Mouse (Mus musculus) midbrain, embryonic 10.5 days (tissue): Measurements from ENCODE around the gene Tradd. TPM values are rescaled to one million over a fixed set of nuclear protein-coding genes. Genes with fewer than 3 reads are reported as not detected.
"Not testable (repeated sequence)": the region's sequence is repeated elsewhere in the genome, so short reads cannot be mapped to it uniquely, and the experiment has no call there.

ENCODE experiments used
- DNase-seq: peaks from one replicate; pipeline ENCODE4 v3.0.0-alpha.2; 2017; ENCODE audit warnings: low spot score
- H3K27ac ChIP-seq: fragments of 300-500 bp; sonication (generic); replicated peaks from 2 replicates; pipeline ENCODE4 v1.5.1; 2016; ENCODE audit warnings: mild to moderate bottlenecking
- H3K27me3 ChIP-seq: fragments of 300-500 bp; sonication (generic); 2 replicates; pipeline ENCODE4 v1.6.1; 2016; ENCODE audit warnings: low read depth, mild to moderate bottlenecking; ENCODE audit not compliant: poor library complexity, severe bottlenecking
- H3K36me3 ChIP-seq: fragments of 300-500 bp; sonication (generic); 2 replicates; pipeline ENCODE4 v1.6.1; 2016; ENCODE audit warnings: mild to moderate bottlenecking, moderate library complexity
- H3K4me1 ChIP-seq: fragments of 300-500 bp; sonication (generic); 2 replicates; pipeline ENCODE4 v1.6.1; 2016
- H3K4me3 ChIP-seq: fragments of 300-500 bp; sonication (generic); 2 replicates; pipeline ENCODE4 v1.5.1; 2016; ENCODE audit warnings: mild to moderate bottlenecking, moderate library complexity
- H3K9me3 ChIP-seq: fragments of 300-500 bp; sonication (generic); replicated peaks from 2 replicates; pipeline ENCODE4 v1.6.1; 2016; ENCODE audit warnings: mild to moderate bottlenecking
- WGBS: fragments of 180-500 bp; shearing (Covaris S2); methylation state at CpG from one replicate; pipeline ENCODE4 v1.1.7; 2016; 5-methylcytosine and 5-hydroxymethylcytosine counted together
- polyA plus RNA-seq: library from polyadenylated mRNA; unstranded; fragments of >200 nt; fragmentation: Nextera tagmentation; extraction: Ambion mirVana; gene quantifications from 2 replicates; pipeline ENCODE4 v1.2.1, GENCODE M21; 2016

Gene Tradd
- polyA plus RNA-seq, 1 experiment from 2014 or later: 14.6 TPM

DNA sequence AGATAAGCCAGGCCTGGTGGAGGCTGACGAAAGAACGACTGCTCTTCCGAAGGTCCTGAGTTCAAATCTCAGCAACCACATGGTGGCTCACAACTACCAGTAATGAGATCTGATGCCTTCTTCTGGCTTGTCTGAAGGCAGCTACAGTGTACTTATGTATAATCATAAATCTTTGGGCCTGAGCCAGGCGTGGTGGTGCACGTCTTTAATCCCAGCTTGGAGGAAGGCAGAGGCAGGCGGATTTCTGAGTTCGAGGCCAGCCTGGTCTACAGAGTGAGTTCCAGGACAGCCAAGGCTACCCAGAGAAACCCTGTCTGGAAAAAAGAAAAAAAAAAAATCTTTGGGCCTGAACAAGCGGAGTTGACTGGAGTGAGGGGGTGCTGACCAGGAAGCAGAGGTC, 27.0 kb upstream of the Tradd start:
- not testable (repeated sequence) for DNase-seq, H3K27ac ChIP-seq, H3K36me3 ChIP-seq, H3K9me3 ChIP-seq
- Histone ChIP-seq H3K4me3 (peak overlapping the region; percentile 63; the same call in 1 of the 2 replicates), H3K27me3 (peaks cover 34% of the 10 kb centered on the region), H3K4me1 (peaks cover 39% of the 10 kb centered on the region)
- WGBS: 91% methylated on average over 8 of the region's 8 CpGs

DNA sequence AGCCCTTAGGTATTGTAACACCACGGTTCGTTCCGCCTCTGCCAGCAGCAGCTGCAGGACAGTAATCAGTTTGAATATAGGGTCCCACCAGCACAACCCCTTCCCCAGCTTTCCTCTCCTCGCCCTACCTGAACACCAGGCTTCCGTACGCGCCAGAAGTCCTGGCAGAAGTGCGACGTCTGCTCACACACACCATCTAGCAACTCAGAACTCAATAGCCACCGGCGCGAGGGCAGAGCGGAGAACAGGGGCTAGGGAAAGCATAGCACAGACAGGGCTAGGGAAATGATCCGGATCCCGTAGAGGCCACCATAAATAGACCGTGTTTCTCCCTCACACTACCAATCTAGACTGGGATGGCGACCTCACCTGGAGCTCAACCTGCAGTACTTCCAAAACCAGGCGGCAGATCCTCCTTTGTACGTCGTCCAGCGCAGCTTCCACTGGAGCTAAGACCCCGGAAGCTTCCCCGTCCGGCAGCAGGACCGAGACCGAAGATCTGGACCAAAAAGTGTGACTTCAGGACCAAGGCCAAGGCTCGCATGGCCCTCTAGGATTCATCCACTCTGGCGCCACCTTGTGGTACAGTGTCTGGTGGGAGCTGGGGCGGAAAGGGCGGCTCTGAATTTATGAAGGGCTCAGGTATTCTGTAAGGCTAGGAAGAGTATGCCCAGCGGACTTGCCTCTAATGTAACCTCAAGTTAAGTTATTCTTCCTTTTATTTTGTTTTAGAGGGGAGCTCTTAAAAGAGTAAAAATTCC, 26.3 kb upstream of the Tradd start:
- peaks cover 42% of the 10 kb centered on the region for H3K4me1 ChIP-seq
- H3K27me3 ChIP-seq: peaks cover 34% of the 10 kb centered on the region
- 5% methylated on average over 31 of the region's 31 CpGs for WGBS
- H3K9me3 ChIP-seq: no peaks in the 10 kb centered on the region
- 0 out of 2 replicates have a peak overlapping the region, but pooled peaks have one; percentile 50 for H3K27ac ChIP-seq
- peak; percentile 90 for DNase-seq
- peak overlapping the region; percentile 63 for H3K4me3 ChIP-seq
- peaks cover 1% of the 10 kb centered on the region; the same call in 1 of the 2 replicates for H3K36me3 ChIP-seq

DNA sequence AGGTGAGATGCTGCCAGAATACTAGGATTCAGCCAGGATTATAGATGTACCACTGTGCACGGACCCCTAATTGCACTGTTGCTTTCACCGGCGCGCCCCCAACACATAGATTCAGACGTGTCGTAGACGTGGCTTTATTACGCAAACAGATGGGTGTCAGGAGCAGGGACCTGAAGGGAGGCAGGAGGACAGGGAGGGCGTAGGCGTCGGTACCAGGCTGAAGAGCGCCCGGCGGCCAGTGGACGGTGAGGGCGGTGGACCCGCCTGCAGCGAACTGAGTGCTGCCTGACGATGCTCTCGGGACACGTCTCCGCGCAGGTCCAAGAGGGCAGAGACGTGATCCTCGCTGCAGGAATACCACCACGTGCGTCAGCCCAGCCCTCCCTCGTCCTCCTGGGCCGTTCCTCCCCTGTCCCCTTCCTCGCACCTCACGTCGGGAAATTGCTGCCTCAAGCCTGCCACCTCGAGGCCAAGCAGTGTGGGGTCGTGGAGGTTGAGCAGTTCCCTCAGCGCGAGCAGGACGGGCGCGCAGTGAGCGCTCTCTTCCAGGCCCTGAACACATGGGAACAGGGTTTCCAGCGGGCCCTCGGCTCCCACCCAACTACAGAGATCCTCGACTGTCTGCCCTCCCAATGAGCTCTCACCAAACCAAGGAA, 25.5 kb upstream of the Tradd start, which contains the start of gene 4931428F04Rik:
4931428F04Rik (minus strand) TSS at position 60 of the 656 bp plus-strand sequence.
- 3% methylated on average over 43 of the region's 43 CpGs for WGBS
- H3K9me3 ChIP-seq: no peaks in the 10 kb centered on the region
- peaks cover 9% of the 10 kb centered on the region for H3K36me3 ChIP-seq
- H3K27ac ChIP-seq: peak within 1 kb of the TSS; percentile 95
- DNase-seq: peak; percentile 74
- peaks cover 47% of the 10 kb centered on the region for H3K4me1 ChIP-seq
- peaks cover 42% of the 10 kb centered on the region for H3K27me3 ChIP-seq
- peak within 1 kb of the TSS; percentile 63 for H3K4me3 ChIP-seq

DNA sequence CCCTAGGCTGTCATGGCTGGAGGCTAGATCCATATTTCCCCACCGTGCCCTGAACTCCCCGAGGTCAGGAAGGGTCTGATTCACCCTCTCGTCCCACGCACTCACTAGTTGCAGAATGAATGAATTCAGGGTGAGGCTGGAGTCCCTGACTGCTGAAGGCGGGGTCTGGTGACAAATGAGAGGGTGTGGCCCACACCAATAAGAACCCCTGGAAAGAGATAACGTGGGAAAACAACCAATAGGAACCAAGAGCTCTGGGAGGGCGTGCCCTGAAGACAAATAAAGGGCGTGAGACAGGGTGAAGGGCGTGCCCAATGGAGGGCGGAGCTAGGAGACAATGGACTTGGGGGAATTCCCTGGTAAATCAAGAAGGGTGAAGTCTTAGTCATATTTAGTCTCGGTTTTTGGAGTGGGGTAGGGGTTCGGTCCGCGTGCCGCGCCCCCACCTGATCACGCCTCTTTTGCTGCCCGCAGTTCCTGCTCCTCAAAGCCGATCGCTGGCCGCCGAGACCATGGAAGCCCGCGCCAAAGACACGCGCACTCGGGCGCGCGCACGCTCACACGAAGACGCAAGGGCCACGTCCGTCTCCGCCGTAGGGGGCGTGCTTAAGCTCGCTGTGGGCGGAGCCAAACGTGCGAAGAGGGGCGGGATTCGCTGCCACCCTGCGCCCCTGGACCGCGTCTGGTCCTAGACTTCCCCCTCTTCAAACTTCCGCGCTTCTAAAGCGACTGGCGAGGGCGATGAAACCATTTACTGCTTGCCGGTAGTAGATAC, 24.7 kb upstream of the Tradd start:
- Histone ChIP-seq H3K4me3 (peak overlapping the region; percentile 63), H3K4me1 (peaks cover 47% of the 10 kb centered on the region), H3K27ac (peak overlapping the region; percentile 95), H3K9me3 (no peaks in the 10 kb centered on the region), H3K36me3 (peaks cover 15% of the 10 kb centered on the region), H3K27me3 (peaks cover 49% of the 10 kb centered on the region)
- WGBS: under 1% methylated on average over 53 of the region's 53 CpGs
- peak; percentile 95 for DNase-seq

- H3K4me1 ChIP-seq: peaks cover 49% of the 10 kb centered on the region
- WGBS: 85% methylated on average over 5 of the region's 5 CpGs
- H3K27ac ChIP-seq: no peak overlapping the region
- no peak for DNase-seq
- peaks cover 21% of the 10 kb centered on the region for H3K36me3 ChIP-seq
- H3K9me3 ChIP-seq: no peaks in the 10 kb centered on the region
- H3K27me3 ChIP-seq: peaks cover 54% of the 10 kb centered on the region
- peak overlapping the region; percentile 63 for H3K4me3 ChIP-seq
Measured at GRCm38 (mm10) chr8:105288231-105288630, 23.8 kb upstream of the Tradd start.

DNA sequence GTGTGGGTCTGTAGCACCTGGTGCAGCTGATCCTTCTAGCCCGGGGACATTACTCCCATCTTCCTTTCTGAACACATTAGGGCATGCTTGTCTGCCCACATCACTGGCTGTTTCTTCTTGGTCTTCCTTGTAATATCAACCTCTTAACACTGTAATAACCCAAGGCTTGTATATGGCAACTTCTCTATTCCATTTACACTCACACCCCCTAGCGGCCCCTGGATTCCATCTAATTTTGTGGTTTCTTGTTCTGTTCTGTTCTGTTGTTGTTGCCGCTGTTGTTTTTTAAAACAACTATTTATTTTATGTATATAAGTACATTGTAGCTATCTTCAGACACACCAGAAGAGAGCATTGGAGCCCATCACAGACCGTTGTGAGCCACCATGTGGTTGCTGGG, 22.5 kb upstream of the Tradd start:
- Histone ChIP-seq H3K27ac (no peak overlapping the region), H3K4me3 (no peak overlapping the region), H3K9me3 (no peaks in the 10 kb centered on the region), H3K4me1 (peaks cover 51% of the 10 kb centered on the region), H3K36me3 (peaks cover 35% of the 10 kb centered on the region), H3K27me3 (peaks cover 58% of the 10 kb centered on the region)
- 84% methylated on average over 4 of the region's 4 CpGs for WGBS
- DNase-seq: no peak

- peaks cover 43% of the 10 kb centered on the region for H3K36me3 ChIP-seq
- H3K27me3 ChIP-seq: peaks cover 61% of the 10 kb centered on the region
- 42% methylated on average over 12 of the region's 12 CpGs for WGBS
- H3K27ac ChIP-seq: no peak overlapping the region
- H3K4me1 ChIP-seq: peaks cover 47% of the 10 kb centered on the region
- DNase-seq: no peak
- no peaks in the 10 kb centered on the region for H3K9me3 ChIP-seq
- no peak overlapping the region for H3K4me3 ChIP-seq
Measured at GRCm38 (mm10) chr8:105285514-105285913, 21.1 kb upstream of the Tradd start.

GRCm38 (mm10) chr8:105283074-105283473, 18.7 kb upstream of the Tradd start:
- 24% methylated on average over 23 of the region's 23 CpGs for WGBS
- Histone ChIP-seq H3K27ac (no peak overlapping the region), H3K4me3 (no peak overlapping the region), H3K36me3 (peaks cover 52% of the 10 kb centered on the region), H3K9me3 (no peaks in the 10 kb centered on the region), H3K4me1 (peaks cover 34% of the 10 kb centered on the region), H3K27me3 (peaks cover 76% of the 10 kb centered on the region)
- peak; percentile 53 for DNase-seq

GRCm38 (mm10) chr8:105282239-105282638, 17.8 kb upstream of the Tradd start:
- peaks cover 28% of the 10 kb centered on the region for H3K4me1 ChIP-seq
- peaks cover 52% of the 10 kb centered on the region for H3K36me3 ChIP-seq
- H3K9me3 ChIP-seq: no peaks in the 10 kb centered on the region
- H3K27me3 ChIP-seq: peaks cover 84% of the 10 kb centered on the region
- no peak for DNase-seq
- H3K27ac ChIP-seq: no peak overlapping the region
- WGBS: 89% methylated on average over 4 of the region's 4 CpGs
- no peak overlapping the region for H3K4me3 ChIP-seq

- 92% methylated on average over 12 of the region's 12 CpGs for WGBS
- no peak for DNase-seq
Measured at GRCm38 (mm10) chr8:105281821-105282220, 17.4 kb upstream of the Tradd start.

DNA sequence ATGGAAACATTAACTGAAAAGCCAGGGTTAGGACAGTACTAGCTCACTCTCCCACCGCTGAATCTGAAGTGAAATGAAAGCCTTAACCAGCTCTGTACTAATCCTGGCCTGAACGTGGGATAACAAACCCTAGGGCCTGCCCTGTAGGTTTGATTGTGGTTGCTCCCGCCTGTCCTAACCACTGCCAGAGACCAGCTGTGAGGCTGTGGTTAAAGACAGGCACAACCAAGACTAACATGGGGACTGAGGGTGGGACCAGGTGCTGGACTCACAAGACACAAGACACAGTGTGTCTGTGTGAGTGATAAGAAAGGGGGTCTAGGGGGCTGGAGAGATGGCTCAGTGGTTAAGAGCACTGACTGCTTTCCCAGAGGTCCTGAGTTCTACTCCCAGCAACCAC, 16.2 kb upstream of the Tradd start:
- peaks cover 99% of the 10 kb centered on the region for H3K27me3 ChIP-seq
- no peak for DNase-seq
- 76% methylated on average over 3 of the region's 3 CpGs for WGBS
- H3K4me1 ChIP-seq: peaks cover 30% of the 10 kb centered on the region
- H3K4me3 ChIP-seq: no peak overlapping the region
- peaks cover 49% of the 10 kb centered on the region for H3K36me3 ChIP-seq
- no peak overlapping the region for H3K27ac ChIP-seq
- H3K9me3 ChIP-seq: no peaks in the 10 kb centered on the region

More at GRCm38 (mm10) chr8:105281821-105282220, 17.4 kb upstream of the Tradd start:
- Histone ChIP-seq H3K27me3 (peaks cover 88% of the 10 kb centered on the region), H3K27ac (no peak overlapping the region), H3K4me1 (peaks cover 26% of the 10 kb centered on the region), H3K4me3 (no peak overlapping the region), H3K36me3 (peaks cover 52% of the 10 kb centered on the region), H3K9me3 (no peaks in the 10 kb centered on the region)

GRCm38 (mm10) chr8:105278911-105279334, 14.5 kb upstream of the Tradd start:
- 2% methylated on average over 28 of the region's 28 CpGs for WGBS
- peak overlapping the region; percentile 34 for H3K4me3 ChIP-seq
- peaks cover 30% of the 10 kb centered on the region for H3K4me1 ChIP-seq
- H3K36me3 ChIP-seq: peaks cover 37% of the 10 kb centered on the region
- peaks cover 100% of the 10 kb centered on the region for H3K27me3 ChIP-seq
- H3K27ac ChIP-seq: no peak overlapping the region
- no peaks in the 10 kb centered on the region for H3K9me3 ChIP-seq
- DNase-seq: no peak
